Mouse (Mus musculus): ENCODE data around the gene Nqo2. TPM values are rescaled to one million over a fixed set of nuclear protein-coding genes. Genes with fewer than 3 reads are reported as not detected.

Gene Nqo2
- total RNA-seq, 2 experiments from 2014 or later: 14.2 to 16.1 TPM

DNA sequence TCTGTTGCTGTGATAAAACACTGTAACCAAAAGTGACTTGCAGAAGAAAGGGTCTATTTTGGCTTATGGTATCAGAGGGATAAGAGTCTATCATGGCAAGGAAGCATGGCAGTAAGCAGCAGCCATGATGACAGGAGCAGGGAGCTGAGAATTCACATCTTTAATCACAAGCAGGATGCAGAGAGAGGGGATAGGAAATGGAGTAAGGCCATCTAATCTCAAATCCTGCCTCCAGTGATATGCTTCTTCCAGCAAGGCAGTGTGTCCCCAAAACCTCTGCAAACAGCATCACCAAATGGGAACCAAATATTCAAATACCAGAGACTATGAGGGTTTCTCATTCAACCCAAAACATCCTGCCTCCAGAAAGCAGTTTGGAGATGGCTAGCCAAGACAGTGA lies 2.1 kb downstream of the Nqo2 start:
- intact Hi-C loops (cut with DNase I): no loop called here
- DNase-seq: no peak

DNA sequence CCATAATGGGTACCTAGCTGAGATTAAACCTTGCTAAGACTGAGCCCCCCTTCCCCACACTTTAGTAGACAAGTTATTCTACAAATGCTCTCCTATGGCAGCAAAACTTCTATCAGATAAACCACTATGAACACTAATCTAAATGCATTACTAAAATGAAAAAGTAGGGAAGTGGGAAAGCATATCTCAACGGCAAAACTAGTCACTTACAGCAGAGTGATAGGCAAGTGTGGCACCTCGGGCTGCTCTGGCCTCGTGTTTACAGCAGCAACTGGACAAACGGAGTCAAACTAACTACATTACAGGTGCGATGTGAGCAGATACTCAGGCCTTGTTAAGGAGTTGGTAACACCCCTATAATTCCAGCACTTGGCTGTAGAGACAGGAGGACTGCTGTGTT lies 25.1 kb downstream of the Nqo2 start:
- DNase-seq: no peak
- intact Hi-C loops (cut with DNase I): no loop called here

DNA sequence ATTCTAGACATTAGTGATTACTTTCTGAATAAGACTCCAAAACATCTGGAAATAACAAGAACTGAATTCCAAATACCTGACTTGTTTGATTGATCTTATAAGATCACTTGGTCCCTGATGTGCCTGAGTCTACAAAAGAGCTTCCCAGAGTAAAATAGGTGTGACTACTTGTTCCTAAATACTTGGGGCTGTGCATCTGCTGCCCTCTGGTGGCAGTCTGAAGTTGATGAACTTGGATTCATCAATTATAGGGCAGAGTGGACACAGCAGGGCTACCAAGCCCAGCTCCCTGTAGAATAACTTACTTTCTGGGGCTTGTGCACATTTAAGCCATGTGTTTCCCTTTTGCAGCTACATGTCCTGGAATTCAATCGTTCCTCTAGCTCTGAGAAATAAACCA lies 30.7 kb downstream of the Nqo2 start:
- peak; percentile 47 to 74 for DNase-seq
- intact Hi-C loops (cut with DNase I): loop anchor here (1.0 kb wide), 1 partner anchor 38 kb away; no protein-coding TSS in a partner anchor

DNA sequence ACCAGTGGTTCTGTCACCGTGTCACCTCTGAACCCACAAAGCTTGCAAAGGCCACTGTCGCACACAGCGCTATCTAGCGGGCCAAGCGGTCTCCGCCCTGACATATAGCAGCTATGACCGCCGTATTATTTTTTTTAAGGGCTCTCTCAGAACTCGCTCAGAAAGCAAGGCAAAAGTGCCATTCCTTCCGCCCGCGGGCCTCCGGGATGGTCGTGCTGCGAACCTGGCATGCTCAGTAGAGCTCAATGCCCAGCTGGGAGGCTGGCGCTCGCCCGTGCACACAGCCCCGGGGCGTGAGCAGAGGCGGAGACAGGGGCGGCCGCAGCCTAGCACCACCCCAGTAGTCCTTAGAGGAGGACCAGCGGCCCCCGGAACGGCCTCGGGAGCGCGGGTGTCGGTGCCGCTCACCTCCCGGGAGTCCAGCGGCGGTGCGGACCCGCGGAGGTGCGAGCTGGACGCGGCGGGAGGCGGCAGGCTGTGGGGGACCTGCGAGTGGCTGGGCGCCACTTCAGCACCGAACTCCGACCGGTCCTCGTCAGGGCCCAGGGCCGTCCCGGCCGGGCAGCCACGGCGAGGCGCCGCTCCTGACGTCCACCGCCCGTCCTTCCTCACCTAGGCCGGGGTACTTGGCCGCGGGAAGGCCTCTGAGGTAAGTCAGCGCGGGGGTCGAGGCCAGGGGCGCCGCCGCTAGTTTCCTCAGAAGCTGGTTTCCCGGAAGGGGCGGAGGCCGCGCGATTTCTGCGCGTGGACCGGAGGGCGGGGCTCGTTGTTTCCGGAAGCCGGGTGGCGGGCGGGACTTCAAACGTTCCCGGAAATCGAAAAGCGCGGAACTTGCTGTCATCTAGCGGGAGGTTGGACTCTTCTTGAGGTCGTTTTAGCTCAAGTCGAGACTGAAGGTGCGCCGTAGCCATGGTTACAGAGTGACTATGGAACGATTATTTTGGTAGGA lies 37.8 kb downstream of the Nqo2 start, which contains the start of the genes Ripk1 and Serpinb6a:
TSS of gene Ripk1 (plus strand) at position 306 of the 949 bp plus-strand sequence.
TSS of gene Serpinb6a (minus strand) at position 737 of the 949 bp plus-strand sequence.
- peak; percentile 82 to 84 for DNase-seq
- intact Hi-C loops (cut with DNase I): no loop called here

DNA sequence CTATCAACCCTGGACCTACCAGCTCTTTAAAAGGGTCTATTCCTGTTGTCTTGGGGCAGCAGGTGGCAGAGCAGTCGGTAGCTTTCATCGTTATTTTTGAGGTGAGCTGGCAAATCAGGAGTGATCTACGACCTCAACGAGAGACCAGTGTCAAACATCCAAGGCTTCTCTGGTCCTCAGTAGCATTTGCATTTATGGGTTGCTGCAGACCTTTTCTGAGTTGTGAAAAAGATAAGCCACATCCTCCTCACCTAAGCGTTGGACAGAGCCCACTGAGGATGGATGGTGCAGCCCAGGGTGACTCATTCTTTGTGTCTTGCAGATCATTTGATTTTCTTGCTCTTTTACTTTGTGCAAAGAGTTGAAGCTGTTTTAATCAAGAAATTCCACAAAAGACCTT lies 38.6 kb downstream of the Nqo2 start:
- no peak for DNase-seq
- intact Hi-C loops (cut with DNase I): no loop called here

DNA sequence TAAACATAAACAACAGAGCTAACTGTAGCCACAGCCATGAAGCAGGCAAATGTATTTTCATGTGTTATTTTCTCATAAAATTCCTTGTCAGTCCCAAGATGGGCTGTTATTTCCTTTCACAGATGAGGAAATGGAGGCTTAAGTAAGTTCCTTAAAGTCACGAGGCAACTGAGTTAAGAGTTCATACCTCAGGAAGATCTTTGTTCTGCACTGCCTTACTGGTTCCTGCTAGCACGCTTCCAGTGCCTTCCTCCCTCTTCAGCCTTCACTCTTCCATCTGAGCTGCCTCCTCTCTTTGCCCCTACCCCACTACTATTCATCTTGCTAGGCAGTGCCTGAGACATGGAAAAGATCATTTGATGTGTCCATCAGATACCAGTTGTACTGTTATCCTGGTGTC lies 42.7 kb downstream of the Nqo2 start:
- intact Hi-C loops (cut with DNase I): no loop called here
- no peak for DNase-seq

DNA sequence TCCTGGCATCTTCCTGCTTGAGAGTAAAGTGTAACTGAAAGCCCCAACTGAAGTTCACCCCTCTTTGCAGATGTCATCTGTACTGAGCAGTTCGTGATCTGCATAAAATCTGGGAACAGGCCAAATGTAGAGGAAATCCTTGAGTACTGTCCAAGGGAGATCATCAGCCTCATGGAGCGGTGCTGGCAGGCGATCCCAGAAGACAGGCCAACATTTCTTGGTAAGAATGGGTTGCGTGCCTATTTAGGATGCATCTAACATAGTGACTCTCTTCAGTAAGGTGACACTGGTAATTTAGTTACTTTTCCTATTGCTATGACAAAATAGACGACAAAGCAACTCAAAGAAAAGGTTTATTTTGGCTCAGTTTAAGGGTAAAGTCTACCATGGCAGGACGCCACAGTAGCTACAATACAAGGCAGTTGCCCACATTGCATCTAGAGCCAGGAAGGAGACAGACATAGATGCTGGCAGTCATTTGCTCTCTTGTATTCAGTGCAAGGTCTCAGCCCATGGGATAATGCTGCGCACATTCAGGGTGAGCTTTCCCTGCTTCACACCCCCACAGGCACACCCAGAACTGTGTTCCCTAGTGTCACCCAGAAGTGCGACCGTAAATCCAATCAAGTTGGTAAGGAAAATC lies 52.6 kb downstream of the Nqo2 start:
- intact Hi-C loops (cut with DNase I): no loop called here
- DNase-seq: no peak

DNA sequence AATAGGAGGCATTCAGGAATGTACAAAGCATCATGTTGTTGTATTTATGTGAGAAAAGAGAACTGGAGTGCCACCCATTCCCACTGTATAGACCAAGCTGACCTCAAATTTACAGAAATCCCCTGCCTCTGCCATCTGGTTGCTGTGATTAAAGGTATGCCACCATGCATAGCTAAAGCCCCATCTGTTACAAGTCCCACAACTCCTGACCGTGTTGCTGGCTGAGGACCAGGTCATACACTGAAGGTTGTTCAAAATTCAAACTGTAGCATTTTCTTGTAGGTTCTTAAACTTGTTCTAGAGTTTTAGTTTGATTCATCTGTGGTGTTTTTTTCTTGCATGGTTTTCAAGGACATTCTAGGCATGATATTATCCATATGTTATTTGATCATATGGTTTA lies 54.0 kb downstream of the Nqo2 start:
- intact Hi-C loops (cut with DNase I): no loop called here
- no peak for DNase-seq

DNA sequence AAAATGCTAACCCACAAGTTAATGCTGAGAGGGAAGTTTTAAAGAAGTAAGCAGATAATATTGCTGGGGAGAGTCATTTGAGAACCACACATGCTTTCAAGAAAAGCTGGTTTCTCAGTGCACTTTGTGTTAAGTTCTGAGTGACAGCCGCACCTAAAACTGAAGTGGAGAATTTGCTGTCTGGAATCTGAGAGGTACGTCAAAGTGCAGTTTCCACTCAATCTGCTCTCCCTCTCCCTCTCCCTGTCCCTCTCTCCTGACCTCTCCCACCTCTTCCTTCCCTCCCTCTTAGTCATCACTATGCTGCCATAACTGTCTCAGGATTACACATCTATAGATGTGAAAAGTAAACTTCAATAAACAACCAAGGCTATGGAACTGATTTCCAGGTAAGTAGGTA lies 57.5 kb downstream of the Nqo2 start:
- intact Hi-C loops (cut with DNase I): no loop called here
- DNase-seq: no peak

DNA sequence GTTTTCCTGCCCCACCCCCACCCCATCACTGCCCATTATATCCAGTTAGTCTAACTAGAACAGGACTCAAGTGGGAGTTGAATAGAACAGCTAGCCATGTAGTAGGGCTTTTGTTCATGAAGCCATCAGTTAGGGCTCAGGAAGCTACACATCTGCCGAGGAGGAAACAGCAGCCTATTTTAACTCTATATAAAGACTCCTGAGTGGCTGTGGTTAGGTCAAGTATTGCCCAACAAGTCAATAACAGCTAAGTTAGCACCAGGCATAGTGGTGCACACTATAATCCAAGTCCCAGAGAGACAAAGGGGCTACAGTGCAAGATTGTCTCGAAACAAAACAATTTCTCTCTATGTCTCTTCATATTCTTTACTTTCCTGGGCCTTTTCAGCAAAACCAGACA lies 67.6 kb downstream of the Nqo2 start:
- intact Hi-C loops (cut with DNase I): no loop called here
- DNase-seq: no peak

DNA sequence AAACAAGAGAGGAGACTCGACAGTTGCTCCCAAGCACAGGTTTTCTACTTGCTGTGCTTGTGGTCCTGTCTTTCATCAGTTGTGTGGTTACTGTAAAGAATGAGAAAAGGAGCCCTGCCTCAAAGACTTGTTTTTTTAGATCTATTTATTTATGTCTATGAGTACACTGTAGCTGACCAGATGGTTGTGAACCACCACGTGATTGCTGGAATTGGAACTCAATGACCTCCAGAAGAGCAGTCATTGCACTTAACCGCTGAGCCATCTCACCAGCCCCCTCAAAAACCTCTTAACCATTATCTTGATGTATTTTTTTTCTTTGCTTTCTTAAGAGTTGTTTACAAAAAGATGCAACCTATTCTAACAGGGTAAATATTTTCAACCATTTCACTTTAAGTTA lies 70.9 kb downstream of the Nqo2 start:
- intact Hi-C loops (cut with DNase I): no loop called here

DNA sequence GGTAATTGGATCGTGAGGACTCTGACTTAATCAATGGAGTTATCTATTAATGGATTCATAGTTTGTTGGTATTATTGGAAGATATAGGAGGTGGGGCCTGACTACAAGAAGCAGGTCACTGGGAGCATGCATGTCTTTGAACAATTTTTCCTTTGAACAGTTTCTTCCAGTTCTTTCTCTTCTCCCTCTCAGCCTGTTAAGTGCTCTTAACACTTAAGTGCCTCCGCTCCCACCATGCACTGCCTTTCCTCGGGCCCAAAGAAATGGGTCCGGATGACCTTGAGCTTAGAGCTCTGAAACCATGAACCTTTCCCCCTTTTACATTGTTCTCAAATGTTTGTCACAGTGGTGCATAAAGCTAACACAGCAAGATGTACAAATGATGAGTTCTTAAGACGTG lies 72.2 kb downstream of the Nqo2 start:
- DNase-seq: no peak
- intact Hi-C loops (cut with DNase I): no loop called here

More for the DNA sequence above, 70.9 kb downstream of the Nqo2 start:
- DNase-seq: no peak

DNA sequence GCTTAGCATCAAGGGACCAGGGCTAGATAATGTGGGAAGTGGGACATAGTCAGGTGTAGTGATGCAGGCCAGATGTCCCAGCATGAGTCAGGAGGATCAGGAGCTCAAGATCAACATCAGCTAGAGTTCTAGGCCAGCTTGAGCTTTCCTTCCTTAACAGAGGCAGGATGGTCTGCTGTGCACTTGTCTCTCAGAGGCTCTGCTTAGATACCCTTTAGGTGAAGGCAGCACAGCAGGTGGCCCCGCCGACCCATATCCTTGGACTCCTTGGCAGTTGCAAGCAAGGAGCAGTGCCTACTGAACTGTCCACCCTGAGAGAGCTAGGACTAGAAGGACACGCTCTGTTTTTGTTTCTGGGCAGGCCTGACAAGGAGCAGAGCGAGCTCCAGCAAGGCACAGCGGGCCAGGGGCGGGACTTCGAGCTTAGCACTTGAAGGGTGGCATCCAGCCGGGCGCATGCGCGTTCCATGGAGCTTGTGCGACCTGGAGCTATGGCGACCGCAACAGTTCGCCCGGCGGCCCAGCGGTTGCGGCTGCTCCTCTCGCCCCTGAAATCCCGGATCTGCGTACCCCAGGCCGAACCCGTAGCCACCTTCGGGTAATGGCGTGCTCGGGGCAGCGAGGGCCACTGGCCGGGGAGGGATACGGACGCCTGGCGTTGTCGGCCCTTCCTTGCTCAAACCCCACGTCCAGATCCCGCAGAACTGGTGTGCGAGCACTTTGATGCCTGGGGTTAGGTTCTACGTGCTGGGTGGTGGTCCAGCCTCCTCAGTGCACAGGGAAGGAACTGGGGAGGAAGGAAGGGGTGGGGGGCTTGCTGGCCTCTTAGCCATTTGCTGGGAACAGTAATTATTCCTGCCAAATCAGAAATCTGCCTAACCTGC lies 72.9 kb downstream of the Nqo2 start, which contains the start of gene Bphl:
TSS of gene Bphl (plus strand) at position 426 of the 884 bp plus-strand sequence.
- intact Hi-C loops (cut with DNase I): no loop called here
- peak; percentile 90 for DNase-seq

DNA sequence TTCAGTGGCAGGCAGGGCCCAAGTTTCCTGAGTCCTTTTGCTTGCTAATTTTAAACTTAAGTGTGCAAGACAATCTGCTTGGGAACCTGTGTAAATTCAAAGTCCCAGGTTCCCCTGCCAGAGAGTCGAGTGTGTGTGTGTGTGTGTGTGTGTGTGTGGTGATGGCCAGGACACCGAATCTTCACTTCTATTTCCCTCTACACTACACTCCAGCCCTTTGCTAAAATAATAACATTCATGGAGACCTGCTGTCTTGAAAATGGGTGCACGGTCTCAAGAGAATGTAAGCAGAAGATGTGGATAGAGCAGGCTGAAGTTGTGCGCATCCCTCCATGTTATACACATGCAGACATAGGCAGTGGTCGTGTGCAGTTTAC lies 73.6 kb downstream of the Nqo2 start:
- no peak for DNase-seq
- intact Hi-C loops (cut with DNase I): no loop called here

Other genes starting within 250 kb of the Nqo2 start
- not detected for gene Serpinb6e, start 121.3 kb upstream of the Nqo2 start, total RNA-seq (2021)
- not detected for gene Serpinb6c, start 59.0 kb upstream of the Nqo2 start, total RNA-seq (2021)
- gene Ripk1, start 37.7 kb downstream of the Nqo2 start, total RNA-seq (2021): 1 to 10 TPM; 3.7 to 4.1 TPM
- gene Serpinb6a, start 38.1 kb downstream of the Nqo2 start, total RNA-seq (2021): 100 to 1,000 TPM; 104 to 198 TPM
- gene Bphl, start 72.9 kb downstream of the Nqo2 start, total RNA-seq (2021): 10 to 100 TPM; 21.4 to 25.3 TPM
- gene Tubb2a, start 113.3 kb downstream of the Nqo2 start, total RNA-seq (2021): 10 to 100 TPM; 11.4 to 11.5 TPM
- gene Tubb2b, start 165.8 kb downstream of the Nqo2 start, total RNA-seq (2021): 1 to 10 TPM; 1.6 to 2.1 TPM
- 10 to 100 TPM; 13.5 to 14.3 TPM for gene Psmg4, start 198.3 kb downstream of the Nqo2 start, total RNA-seq (2021)